Mouse (Mus musculus) hematopoietic stem cell, adult 5-6 weeks (primary cell): ENCODE data around the gene Tescl. TPM values are rescaled to one million over a fixed set of nuclear protein-coding genes. Genes with fewer than 3 reads are reported as not detected.

Source experiments
- ATAC-seq, 2 experiments: fragments of 125-278 bp in 1 of 2; replicated peaks in 1 of 2; 2 replicates each; pipeline ENCODE4 v1.8.0; 2016 to 2017; ENCODE audit warnings: inconsistent platforms in 2 of 2, mild to moderate bottlenecking in 2 of 2, moderate number of reproducible peaks in 2 of 2, low read depth in 1 of 2, moderate TSS enrichment in 1 of 2; ENCODE audit not compliant: low FRiP score in 2 of 2, poor library complexity in 2 of 2, severe bottlenecking in 2 of 2, insufficient read depth in 1 of 2, low TSS enrichment in 1 of 2
- total RNA-seq: library from RNA; stranded (forward); fragments of 172-1452, 232-1000 nt; gene quantifications from 2 replicates; pipeline ENCODE4 v1.2.3, GENCODE M21; 2017

Gene Tescl
- total RNA-seq, 1 experiment from 2014 or later, result not detected

- ATAC-seq, result no peak
Observed at GRCm38 (mm10) chr7:24366716-24367632, 33.2 kb upstream of the Tescl start.

GRCm38 (mm10) chr7:24365258-24366014 is 31.7 kb upstream of the Tescl start:
- ATAC-seq, result no peak

DNA sequence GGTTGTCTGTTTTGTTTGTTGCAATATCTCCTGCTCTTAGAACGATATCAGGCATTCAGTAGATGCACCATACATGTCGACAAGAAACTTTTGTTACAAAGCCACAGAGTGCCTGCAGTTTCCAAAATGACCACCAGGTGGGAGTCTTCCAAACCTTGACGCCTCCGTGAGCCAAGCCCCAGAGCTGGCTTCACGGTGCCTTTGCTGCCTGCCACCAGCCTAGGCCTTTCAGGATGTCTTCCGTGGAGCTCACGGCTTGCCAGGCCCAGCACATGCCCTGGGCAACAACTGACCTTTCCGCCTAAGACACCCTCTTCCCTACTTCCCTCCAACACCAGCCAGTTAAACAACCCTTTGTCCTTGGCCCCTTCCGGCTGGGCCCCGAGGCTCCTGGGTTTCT is 31.1 kb upstream of the Tescl start:
- ATAC-seq, result peak; percentile 61 to 66

- no peak for ATAC-seq
Observed at GRCm38 (mm10) chr7:24363228-24363627, 29.5 kb upstream of the Tescl start.

DNA sequence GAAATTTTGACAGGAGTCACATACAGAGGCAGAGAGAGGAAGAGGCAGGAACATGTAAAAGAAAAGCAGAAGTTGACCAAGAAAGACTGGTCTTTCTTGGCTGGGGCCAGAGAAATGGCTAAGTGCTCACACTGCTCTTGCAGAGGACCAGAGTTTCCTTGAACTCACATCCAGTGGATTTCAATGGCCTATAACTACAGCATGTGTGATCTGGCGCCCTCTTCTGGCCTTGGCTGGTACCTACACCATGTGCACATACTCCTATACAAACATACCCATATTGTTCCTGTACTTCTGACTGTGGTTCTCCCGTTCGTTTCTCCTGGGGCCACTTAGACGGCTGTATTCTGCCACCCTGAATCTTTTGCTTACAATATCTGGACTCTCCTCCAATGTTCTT is 27.3 kb upstream of the Tescl start:
- peak; percentile 23 to 27; a peak in 2 of 4 replicates for ATAC-seq

- peak in 1 of 2 experiments; percentile 36; a peak in 1 of 4 replicates for ATAC-seq
Observed at GRCm38 (mm10) chr7:24359269-24359668, 25.5 kb upstream of the Tescl start.

GRCm38 (mm10) chr7:24357899-24358298 is 24.2 kb upstream of the Tescl start:
- no peak for ATAC-seq

DNA sequence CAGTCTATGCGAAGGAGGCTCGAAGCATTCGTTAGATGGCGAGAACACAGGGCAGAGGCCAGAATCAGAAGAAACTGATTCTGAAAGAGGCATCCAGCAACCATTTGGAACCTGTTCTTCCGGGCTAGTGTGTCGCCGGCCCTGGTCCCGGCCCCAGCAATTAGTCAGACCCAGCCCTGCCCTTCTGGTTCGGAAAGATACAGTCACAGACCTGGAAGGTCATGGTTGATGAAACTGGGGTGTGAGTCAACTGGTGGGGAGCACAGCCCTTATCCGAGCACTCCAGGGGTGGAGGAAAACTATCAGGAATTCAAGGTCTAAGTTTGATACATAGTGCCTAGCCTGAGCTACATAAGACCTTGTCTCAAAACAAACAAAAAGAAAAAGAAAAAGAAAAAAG is 22.3 kb upstream of the Tescl start:
- no peak for ATAC-seq

GRCm38 (mm10) chr7:24355646-24356045 is 21.9 kb upstream of the Tescl start:
- no peak for ATAC-seq

DNA sequence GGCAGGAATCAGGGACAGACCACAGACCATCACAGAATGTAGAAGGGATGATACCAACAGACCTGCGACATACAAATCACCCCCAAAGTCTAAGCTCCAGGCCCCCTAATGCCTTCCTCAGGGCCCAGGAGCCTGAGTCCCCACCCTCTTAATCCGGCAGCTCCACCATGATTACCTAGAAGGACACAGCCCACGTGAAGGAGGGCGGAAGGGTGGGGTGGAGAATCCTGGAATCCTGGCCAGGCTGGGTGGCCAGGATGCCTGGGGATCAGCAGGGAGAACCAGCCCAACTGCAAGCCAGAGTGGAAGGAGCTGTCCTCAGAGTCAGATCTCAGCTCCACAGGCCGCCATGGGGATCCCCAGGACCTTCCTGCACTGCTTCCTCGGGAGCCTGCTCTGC is 15.2 kb upstream of the Tescl start, which contains the start of gene Lypd5:
Lypd5 (plus strand) TSS at position 301 of the 400 bp plus-strand sequence.
- no peak for ATAC-seq

DNA sequence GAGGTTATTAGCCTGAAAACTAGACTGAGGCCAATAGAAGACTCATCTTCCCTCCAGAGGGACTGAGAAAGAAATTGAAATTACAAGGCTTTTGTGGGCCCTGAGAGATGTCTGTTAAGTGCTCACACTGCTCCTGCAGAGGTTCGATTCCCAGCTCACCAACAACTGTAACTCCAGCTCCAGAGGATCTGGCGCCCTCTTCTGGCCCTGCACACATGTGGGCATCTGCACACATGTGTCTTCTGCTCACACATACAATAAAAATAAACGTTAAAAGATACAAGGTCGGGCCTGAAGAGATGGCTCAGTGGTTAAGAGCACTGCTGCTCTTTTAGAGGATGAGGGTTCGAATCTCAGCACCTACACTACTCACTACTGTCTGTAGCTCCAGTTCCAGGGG is 12.7 kb upstream of the Tescl start:
- ATAC-seq, result no peak

GRCm38 (mm10) chr7:24343701-24344272 is 10.1 kb upstream of the Tescl start:
- ATAC-seq, result no peak

- no peak for ATAC-seq
Observed at GRCm38 (mm10) chr7:24338241-24338640, 4.5 kb upstream of the Tescl start.

GRCm38 (mm10) chr7:24335699-24336309 is 2.1 kb upstream of the Tescl start:
- ATAC-seq, result peak; percentile 49; a peak in 1 of 4 replicates

GRCm38 (mm10) chr7:24327281-24327975 is 6.3 kb downstream of the Tescl start:
- ATAC-seq, result no peak

DNA sequence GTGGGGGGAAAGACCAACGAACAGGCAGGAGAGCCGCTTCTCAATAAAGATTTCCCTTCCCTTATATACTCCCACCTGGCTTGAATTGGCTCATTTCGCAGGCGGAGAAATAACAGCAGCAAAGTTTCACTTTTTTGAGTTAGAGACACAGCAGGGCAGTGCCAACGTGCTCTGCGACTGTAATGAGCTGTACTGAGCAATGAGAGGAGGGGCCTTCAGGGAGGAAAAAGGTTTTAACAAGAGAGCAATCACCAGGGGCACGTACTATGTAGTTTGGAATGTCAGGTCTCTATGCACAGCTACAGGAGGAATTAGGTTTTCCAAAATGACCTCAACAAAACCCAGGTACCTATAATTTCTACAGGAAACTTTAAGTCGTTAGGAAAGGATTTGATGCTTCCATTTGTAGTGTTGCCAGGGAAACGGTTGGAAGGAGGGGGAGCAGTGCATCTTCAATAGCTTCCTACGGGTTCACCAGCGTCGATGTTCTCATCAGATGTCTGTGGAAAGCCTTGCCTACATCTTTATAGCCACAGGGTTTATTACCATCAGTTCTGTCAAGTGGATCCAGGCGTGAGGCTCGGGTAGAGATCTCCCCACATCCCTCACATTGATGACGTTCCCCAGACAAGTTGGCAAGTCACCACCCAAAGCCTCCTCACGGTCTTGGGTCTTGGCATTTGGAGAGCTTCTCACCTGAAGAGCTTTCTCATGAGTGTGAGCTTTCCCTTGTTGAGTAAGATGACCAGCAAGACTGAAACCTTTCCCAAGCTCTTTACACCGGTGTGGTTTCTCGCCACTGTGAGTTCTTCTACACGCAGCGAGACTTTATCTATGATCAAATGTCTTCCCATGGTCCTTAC is 7.2 kb downstream of the Tescl start:
- no peak for ATAC-seq
